Mouse (Mus musculus) lung, postnatal 0 days (tissue): ENCODE measurements around the gene Cx3cl1.

Experiments
- CTCF ChIP-seq: IDR thresholded peaks from 2 replicates; pipeline ENCODE4 v1.5.1; 2016; ENCODE audit warnings: antibody characterized with exemption, mild to moderate bottlenecking
- EP300 ChIP-seq: IDR thresholded peaks from 2 replicates; pipeline ENCODE4 v1.6.1; 2016; ENCODE audit warnings: antibody characterized with exemption, mild to moderate bottlenecking, control low read depth

DNA sequence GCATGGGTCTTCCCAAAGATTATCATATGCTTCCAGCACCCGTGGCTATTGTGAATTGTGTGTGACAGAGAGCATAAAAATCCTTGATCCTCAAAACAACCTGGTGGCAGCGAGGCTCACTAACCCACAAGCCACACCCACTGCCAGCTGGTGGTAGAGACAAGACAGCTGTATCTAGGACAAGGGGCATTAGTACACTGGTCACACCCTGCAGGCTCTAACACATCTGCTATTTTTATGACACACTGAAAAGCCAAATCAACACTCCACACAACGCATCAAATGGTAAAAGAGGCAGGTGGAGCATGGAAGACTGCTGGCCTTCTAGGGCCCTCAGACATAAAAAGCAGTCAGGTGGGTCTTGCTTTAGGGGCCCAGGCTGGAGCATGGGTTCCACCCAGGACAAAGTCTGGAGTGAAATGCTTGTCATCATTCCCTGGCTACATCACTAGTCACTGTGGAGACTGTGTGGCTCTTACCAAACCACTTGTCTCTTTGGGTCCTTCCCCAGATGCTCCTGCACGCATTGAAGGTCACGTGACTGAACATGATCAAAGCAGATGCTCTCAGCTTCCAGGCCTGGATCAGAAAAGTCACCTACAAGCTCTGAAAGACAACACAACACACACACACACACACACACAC is 37.9 kb upstream of the Cx3cl1 start:
- TF ChIP-seq EP300 (no peak), CTCF (no peak)
